ENCODE assay signal across 24 mouse cellular contexts in genomic region chr17:46476601-46477000, GRCm38 (mm10). TPM values are rescaled to one million over a fixed set of nuclear protein-coding genes. Genes with fewer than 3 reads are reported as not detected.
"Had no signal": no experiment of that assay in that cellular context is flagged by ENCODE, and none has a peak within 500 bp of the region (broad histone marks: within the 10 kb centered on the region; RNA-seq: fewer than 3 reads in every experiment).

No protein-coding gene starts in this region.

- H3K9me3 ChIP-seq: liver, embryonic 12.5 days; midbrain, embryonic 10.5 days; midbrain, embryonic 12.5 days; neural tube, embryonic 13.5 days; neural tube, embryonic 15.5 days had no signal

- H3K4me1 ChIP-seq: liver, embryonic 12.5 days; neural tube, embryonic 13.5 days; neural tube, embryonic 15.5 days had no signal

- H3K9ac ChIP-seq: liver, embryonic 12.5 days; liver, embryonic 14.5 days; lung, embryonic 14.5 days; midbrain, embryonic 12.5 days; neural tube, embryonic 13.5 days; neural tube, embryonic 15.5 days had no signal

- DNase-seq: lung, adult 18-20 months; lung, embryonic 14.5 days; lung, postnatal 10 days; lung, postnatal 4 days; midbrain, embryonic 14.5 days; retina, postnatal 1 day; right cerebral cortex, adult 18-20 months; right cerebral cortex, postnatal 25 days; right cerebral cortex, postnatal 4 days; spleen, adult 18-20 months had no signal

- H3K36me3 ChIP-seq: liver, embryonic 12.5 days had no signal

- H3K4me2 ChIP-seq: liver, embryonic 12.5 days; lung, embryonic 14.5 days; midbrain, embryonic 12.5 days; neural tube, embryonic 13.5 days; neural tube, embryonic 15.5 days had no signal

- H3K27me3 ChIP-seq: midbrain, embryonic 12.5 days; neural tube, embryonic 13.5 days; neural tube, embryonic 15.5 days had no signal

- H3K4me3 ChIP-seq: liver, embryonic 12.5 days; midbrain, embryonic 10.5 days; midbrain, embryonic 12.5 days; myocyte; neural tube, embryonic 13.5 days; neural tube, embryonic 15.5 days had no signal

- ATAC-seq: liver, embryonic 12.5 days; midbrain, embryonic 16.5 days had no signal

- H3K27ac ChIP-seq: liver, embryonic 12.5 days; liver, embryonic 14.5 days; midbrain, embryonic 10.5 days; midbrain, embryonic 12.5 days; neural tube, embryonic 13.5 days; neural tube, embryonic 15.5 days had no signal

RNA-seq across cellular contexts. Expression of gene Ttbk1, which starts 10.9 kb away (rescaled TPM):
- polyA plus RNA-seq: liver, embryonic 16.5 days; myocyte had no signal

RNA-seq across cellular contexts. Expression of gene Slc22a7, which starts 38.3 kb away (rescaled TPM):
- polyA plus RNA-seq: liver, embryonic 12.5 days; lung, embryonic 14.5 days; lung, embryonic 16.5 days; midbrain, embryonic 10.5 days; midbrain, embryonic 12.5 days; midbrain, embryonic 14.5 days; midbrain, embryonic 16.5 days; myocyte; neural tube, embryonic 11.5 days; neural tube, embryonic 13.5 days; neural tube, embryonic 15.5 days; small intestine, adult 2 months; stomach, embryonic 14.5 days; stomach, embryonic 16.5 days had no signal

RNA-seq across cellular contexts. Expression of gene Crip3, which starts 47.9 kb away (rescaled TPM):
- polyA plus RNA-seq: liver, embryonic 14.5 days; liver, embryonic 16.5 days; lung, embryonic 14.5 days; myocyte; small intestine, adult 2 months had no signal
